Mouse (Mus musculus): Measurements from ENCODE around the gene Fmn2. TPM values are rescaled to one million over a fixed set of nuclear protein-coding genes. Genes with fewer than 3 reads are reported as not detected.
A peak's percentile ranks its signal among the peaks of the same experiment; 100 is the strongest.

Fmn2 gene
- polyA plus RNA-seq, 1 experiment from 2014 or later, result 5.6 TPM

DNA sequence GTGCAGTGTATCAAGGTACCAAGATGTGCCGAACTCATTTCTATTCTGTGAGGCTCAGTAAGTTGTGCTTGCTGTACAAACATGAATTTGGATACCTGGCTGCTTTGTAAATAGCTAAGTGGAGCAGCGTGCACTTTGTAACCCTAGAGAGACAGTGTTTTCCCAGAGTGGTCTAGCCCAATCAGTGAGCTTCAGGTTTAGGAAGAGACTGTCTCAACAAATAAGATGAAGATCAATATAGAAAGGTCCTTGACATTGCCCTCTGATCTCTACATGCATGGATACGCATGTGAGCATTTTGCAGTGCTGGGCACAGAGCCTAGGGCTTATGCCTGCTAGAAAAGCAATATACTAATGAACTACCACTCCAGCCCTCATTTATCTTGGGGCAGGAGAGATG is 67.0 kb downstream of the Fmn2 start:
- no peaks in the 10 kb centered on the region for H3K4me1 ChIP-seq
- no peaks in the 10 kb centered on the region for H3K27me3 ChIP-seq (ENCODE audit: low read depth, poor library complexity, severe bottlenecking)
- no peak overlapping the region for H3K4me3 ChIP-seq
- H3K27ac ChIP-seq (replicated peaks), result no peak overlapping the region
- no peak for DNase-seq (ENCODE audit: low spot score)
- no peaks in the 10 kb centered on the region for H3K9me3 ChIP-seq (replicated peaks)
- peaks cover 23% of the 10 kb centered on the region for H3K36me3 ChIP-seq
- WGBS, result 91% methylated on average over 3 of the region's 3 CpGs

DNA sequence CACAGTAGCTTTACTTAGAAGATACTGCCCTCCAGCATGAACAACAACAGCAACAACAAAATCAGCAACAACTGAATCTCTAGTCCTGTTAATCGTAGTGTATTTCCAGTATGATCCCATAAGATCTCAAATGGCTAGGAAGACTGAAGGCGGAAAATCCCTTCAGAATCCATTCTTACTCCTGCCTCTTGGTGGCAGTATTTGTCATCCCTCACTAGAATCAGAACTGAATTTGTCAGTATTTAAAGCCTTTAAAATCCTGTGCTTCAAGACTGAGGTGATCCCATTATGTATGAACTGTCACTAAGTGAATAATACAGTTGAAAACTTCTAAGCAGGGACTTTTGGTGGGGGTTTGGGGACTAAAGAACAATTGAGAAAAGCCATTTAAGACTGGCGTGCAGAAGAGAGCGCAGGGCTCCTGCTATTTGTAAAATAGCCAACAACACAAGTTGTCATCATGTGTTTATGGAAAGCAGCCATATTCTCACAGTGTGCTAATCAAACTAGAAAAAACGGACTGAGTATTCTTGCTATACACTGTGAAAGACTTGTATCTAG is 90.9 kb downstream of the Fmn2 start:
- Histone ChIP-seq H3K4me3 (no peak overlapping the region), H3K27ac (replicated peaks) (no peak overlapping the region), H3K4me1 (no peaks in the 10 kb centered on the region), H3K36me3 (peaks cover 18% of the 10 kb centered on the region), H3K9me3 (replicated peaks) (no peaks in the 10 kb centered on the region), H3K27me3 (ENCODE audit: low read depth, poor library complexity, severe bottlenecking) (no peaks in the 10 kb centered on the region)
- DNase-seq (ENCODE audit: low spot score), result no peak
- WGBS, result 80% methylated on average over 5 of the region's 5 CpGs

DNA sequence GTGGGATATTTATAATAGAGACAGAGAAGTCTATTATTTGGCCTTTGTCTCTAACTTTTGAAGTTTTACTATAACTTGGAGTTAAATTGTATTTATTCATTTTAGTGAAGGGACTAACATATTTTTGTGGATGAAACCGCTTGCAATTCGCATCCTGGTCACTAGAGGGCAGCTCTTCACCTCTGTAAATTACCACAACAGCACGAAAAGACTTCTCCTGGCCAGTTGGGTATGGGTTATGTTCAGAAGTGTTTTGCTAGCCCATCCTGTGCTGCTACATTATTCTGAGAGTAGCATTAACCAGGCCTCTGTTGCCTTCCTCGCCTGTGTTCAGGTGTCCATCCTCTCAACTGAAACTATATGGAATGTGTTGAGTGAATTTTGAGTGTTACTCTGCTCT is 93.4 kb downstream of the Fmn2 start:
- Histone ChIP-seq H3K36me3 (peaks cover 30% of the 10 kb centered on the region), H3K4me3 (no peak overlapping the region), H3K27me3 (ENCODE audit: low read depth, poor library complexity, severe bottlenecking) (no peaks in the 10 kb centered on the region), H3K9me3 (replicated peaks) (no peaks in the 10 kb centered on the region), H3K4me1 (no peaks in the 10 kb centered on the region), H3K27ac (replicated peaks) (no peak overlapping the region)
- WGBS, result 12% methylated on average over 4 of the region's 4 CpGs
- peak; percentile 26 for DNase-seq (ENCODE audit: low spot score)

DNA sequence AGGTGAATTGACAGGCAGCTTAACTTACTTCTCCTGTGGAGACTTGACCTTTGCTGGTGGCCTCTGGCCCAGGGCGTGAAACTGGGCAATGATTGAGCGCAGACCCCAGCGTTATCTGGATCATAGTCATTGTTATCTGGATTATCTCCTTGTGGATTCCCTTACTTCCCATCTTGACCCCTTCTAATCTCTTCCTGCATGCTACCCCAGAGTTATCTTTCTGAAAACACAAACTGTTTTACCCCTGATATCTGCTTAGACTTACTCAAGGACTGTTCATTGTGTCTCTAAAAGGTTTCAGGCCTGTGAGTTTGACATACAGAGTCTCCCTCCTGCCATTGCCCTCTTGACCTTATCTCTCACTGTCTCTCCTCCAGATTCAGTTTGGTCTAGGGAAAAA is 95.9 kb downstream of the Fmn2 start:
- Histone ChIP-seq H3K4me3 (no peak overlapping the region), H3K27me3 (ENCODE audit: low read depth, poor library complexity, severe bottlenecking) (no peaks in the 10 kb centered on the region), H3K27ac (replicated peaks) (no peak overlapping the region), H3K36me3 (peaks cover 32% of the 10 kb centered on the region), H3K9me3 (replicated peaks) (no peaks in the 10 kb centered on the region), H3K4me1 (0 out of 2 replicates have a peak, but pooled peaks cover 4% of the 10 kb centered on the region)
- 84% methylated on average over 3 of the region's 3 CpGs for WGBS
- no peak for DNase-seq (ENCODE audit: low spot score)

DNA sequence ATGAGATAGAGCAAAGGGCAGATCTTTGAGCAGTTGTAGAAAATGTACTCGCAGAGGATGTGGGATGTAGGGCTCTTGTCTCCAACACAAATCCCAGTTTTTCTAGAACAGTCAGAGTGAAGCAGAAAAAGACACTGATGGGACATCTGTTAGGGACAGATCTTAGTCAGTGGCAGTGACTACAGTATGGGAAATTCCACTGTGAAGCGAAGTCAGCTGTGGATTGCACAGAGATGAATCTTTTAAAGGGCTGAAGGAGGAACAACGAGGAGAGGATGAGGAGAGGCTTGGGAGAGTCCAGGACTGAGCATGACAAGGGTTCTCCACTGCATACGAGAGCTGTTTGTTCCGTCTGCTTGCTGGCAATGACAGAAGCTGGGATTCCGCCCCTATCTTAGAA is 96.6 kb downstream of the Fmn2 start:
- WGBS, result 87% methylated on average over 6 of the region's 6 CpGs
- Histone ChIP-seq H3K9me3 (replicated peaks) (no peaks in the 10 kb centered on the region), H3K4me1 (0 out of 2 replicates have a peak, but pooled peaks cover 4% of the 10 kb centered on the region), H3K27me3 (ENCODE audit: low read depth, poor library complexity, severe bottlenecking) (no peaks in the 10 kb centered on the region), H3K36me3 (peaks cover 32% of the 10 kb centered on the region), H3K4me3 (no peak overlapping the region), H3K27ac (replicated peaks) (no peak overlapping the region)
- DNase-seq (ENCODE audit: low spot score), result no peak

DNA sequence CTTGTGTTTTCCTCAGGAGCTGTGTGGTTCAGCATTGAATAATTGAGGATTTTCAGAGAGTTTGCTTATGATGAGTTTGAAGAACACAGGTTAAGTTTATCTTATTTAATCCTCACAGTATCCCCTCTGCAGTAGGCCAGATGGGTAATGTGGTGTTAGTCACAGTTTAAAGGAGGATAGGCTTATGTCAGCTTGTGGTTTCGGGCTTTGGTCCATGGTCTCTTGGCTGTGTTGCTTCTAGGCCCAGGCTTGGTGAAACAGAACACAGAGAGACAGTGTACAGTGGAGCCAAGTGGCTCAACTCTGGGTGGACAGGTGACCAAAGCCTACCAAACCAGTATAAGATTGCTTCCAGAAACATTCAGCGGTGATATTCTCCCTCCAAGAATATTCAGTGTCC is 98.4 kb downstream of the Fmn2 start:
- WGBS, result 95% methylated on average over 2 of the region's 2 CpGs
- H3K27me3 ChIP-seq (ENCODE audit: low read depth, poor library complexity, severe bottlenecking), result no peaks in the 10 kb centered on the region
- 0 out of 2 replicates have a peak, but pooled peaks cover 4% of the 10 kb centered on the region for H3K4me1 ChIP-seq
- H3K36me3 ChIP-seq, result peaks cover 32% of the 10 kb centered on the region
- H3K27ac ChIP-seq (replicated peaks), result no peak overlapping the region
- H3K4me3 ChIP-seq, result no peak overlapping the region
- no peaks in the 10 kb centered on the region for H3K9me3 ChIP-seq (replicated peaks)
- no peak for DNase-seq (ENCODE audit: low spot score)

DNA sequence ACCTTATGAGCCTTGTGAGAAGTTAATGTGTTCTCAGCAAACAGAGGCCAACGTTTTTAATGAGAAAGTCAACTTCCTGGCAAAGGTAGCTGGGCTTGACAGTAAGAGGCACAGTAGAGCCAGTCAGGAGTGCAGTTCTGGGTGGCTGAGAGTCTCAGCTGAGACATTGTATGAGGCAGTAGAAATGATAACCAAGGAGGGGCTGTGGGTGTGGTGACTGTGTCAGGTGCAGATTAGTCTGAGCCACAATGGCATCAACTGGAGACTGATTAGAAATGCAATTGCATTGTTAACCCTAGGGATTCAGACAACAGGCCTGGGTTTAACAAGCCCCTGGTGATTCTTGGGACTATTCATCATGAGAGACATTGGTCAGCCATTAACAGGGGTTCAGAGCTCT is 99.0 kb downstream of the Fmn2 start:
- no peak overlapping the region for H3K4me3 ChIP-seq
- 63% methylated on average over 1 of the region's 1 CpGs for WGBS
- H3K27ac ChIP-seq (replicated peaks), result no peak overlapping the region
- H3K9me3 ChIP-seq (replicated peaks), result no peaks in the 10 kb centered on the region
- H3K27me3 ChIP-seq (ENCODE audit: low read depth, poor library complexity, severe bottlenecking), result no peaks in the 10 kb centered on the region
- DNase-seq (ENCODE audit: low spot score), result no peak
- 0 out of 2 replicates have a peak, but pooled peaks cover 4% of the 10 kb centered on the region for H3K4me1 ChIP-seq
- H3K36me3 ChIP-seq, result peaks cover 32% of the 10 kb centered on the region

DNA sequence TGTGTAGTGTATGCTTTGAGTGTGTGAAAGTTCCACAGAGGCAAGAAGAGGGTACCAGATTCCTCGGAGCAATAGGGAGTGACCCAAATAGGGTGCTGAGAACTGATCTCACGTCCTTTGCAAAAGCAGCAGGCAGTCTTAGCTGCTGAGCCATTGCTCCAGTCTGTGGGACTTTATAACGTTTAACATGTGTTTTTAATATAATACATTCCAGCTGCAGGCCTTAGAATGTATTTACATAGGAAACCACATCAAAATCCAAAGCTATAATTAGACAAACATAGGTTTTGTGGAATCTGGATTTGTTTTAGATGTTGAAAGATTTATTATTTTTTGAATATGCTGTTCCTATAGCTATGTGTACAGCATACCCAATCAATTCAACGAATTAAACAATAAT is 115.7 kb downstream of the Fmn2 start:
- DNase-seq (ENCODE audit: low spot score), result no peak
- Histone ChIP-seq H3K36me3 (peaks cover 28% of the 10 kb centered on the region), H3K4me1 (no peaks in the 10 kb centered on the region), H3K27ac (replicated peaks) (no peak overlapping the region), H3K27me3 (ENCODE audit: low read depth, poor library complexity, severe bottlenecking) (no peaks in the 10 kb centered on the region), H3K4me3 (no peak overlapping the region), H3K9me3 (replicated peaks) (no peaks in the 10 kb centered on the region)
- 76% methylated on average over 4 of the region's 4 CpGs for WGBS

DNA sequence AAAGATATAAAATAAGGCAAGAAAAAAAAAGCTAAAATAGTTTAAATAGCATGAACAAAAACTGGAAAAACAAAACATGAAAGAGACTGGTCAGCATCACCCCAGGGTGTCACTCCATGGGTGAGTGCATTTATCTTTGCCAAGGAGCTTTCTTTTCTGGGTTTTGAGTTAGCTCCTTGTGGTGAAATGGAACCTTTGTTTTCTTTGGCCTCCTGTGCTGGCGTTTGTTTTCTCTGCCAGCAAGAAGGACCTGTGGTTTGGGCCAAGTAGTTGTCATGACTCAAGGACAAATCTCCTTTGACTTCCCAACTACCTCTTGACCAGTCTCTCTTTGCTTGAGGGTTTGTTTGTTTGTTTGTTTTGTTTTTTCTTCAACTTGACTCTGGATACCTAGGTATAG is 119.9 kb downstream of the Fmn2 start:
- no peaks in the 10 kb centered on the region for H3K9me3 ChIP-seq (replicated peaks)
- H3K27ac ChIP-seq (replicated peaks), result no peak overlapping the region
- 25% methylated on average over 1 of the region's 1 CpGs for WGBS
- no peak overlapping the region for H3K4me3 ChIP-seq
- peaks cover 13% of the 10 kb centered on the region for H3K36me3 ChIP-seq
- H3K27me3 ChIP-seq (ENCODE audit: low read depth, poor library complexity, severe bottlenecking), result no peaks in the 10 kb centered on the region
- DNase-seq (ENCODE audit: low spot score), result no peak
- no peaks in the 10 kb centered on the region for H3K4me1 ChIP-seq

DNA sequence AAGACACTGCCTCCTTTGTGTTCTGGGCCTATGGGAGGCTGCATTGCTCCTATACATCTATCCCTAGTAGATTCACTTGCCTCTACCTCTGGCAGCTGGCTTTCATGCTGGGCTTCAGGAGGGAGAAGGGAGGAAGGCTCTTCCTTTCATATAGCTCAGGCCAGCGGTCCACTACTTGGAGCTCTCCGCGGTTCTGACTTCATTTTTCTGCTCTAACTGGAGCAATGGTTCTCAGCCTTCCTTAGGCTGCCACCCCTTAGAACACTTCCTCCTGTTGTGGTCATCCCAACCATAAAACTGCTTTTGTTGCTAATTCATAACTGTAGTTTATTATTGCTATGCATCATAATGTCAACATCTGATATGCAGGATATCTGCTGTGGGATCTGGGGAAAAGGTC is 121.4 kb downstream of the Fmn2 start:
- H3K4me3 ChIP-seq, result no peak overlapping the region
- no peaks in the 10 kb centered on the region for H3K4me1 ChIP-seq
- H3K9me3 ChIP-seq (replicated peaks), result no peaks in the 10 kb centered on the region
- H3K36me3 ChIP-seq, result peaks cover 28% of the 10 kb centered on the region
- no peak for DNase-seq (ENCODE audit: low spot score)
- no peaks in the 10 kb centered on the region for H3K27me3 ChIP-seq (ENCODE audit: low read depth, poor library complexity, severe bottlenecking)
- 44% methylated on average over 3 of the region's 3 CpGs for WGBS
- no peak overlapping the region for H3K27ac ChIP-seq (replicated peaks)

DNA sequence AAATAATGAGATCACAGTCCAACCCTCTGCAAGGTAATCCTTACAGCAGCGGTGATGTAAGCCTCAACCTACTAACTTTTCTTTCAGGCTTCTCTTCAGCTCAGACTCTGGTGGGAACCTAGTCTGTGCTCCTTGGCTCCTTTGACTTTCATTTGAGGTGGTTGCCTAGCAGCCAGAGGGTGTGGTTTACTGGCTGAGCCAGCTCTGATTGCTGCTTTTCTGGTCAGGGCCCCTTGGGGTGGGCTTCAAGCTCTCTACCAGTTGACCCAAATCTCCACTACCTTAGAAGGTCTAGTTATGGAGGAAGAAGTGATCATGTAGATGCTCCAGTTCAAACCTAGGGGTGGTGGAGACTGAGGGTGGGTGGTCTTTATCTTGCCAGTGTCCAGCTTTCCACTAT is 128.4 kb downstream of the Fmn2 start:
- Histone ChIP-seq H3K4me1 (peaks cover 8% of the 10 kb centered on the region; the same call in 1 of the 2 replicates), H3K36me3 (peaks cover 37% of the 10 kb centered on the region), H3K9me3 (replicated peaks) (no peaks in the 10 kb centered on the region), H3K4me3 (no peak overlapping the region), H3K27ac (replicated peaks) (no peak overlapping the region), H3K27me3 (ENCODE audit: low read depth, poor library complexity, severe bottlenecking) (no peaks in the 10 kb centered on the region)
- 55% methylated on average over 1 of the region's 1 CpGs for WGBS
- no peak for DNase-seq (ENCODE audit: low spot score)

DNA sequence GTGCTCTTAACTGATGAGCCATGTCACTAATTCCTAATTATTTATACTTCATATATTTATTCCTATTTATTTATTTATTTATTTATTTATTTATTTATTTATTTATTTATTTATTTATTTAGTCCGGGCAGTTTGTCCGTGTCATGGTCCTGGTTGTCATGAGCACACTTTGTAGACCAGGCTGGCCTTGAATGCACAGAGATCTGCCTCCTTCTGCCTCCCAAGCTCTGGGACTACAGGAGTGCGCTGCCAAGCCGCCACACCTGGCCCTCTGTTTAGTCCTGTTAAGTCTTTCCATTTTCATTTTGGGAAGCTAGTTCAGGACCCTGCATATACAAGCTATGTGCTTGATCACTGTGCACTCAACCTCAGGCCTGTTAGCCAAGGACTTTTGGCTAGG is 134.7 kb downstream of the Fmn2 start:
- Histone ChIP-seq H3K27ac (replicated peaks) (no peak overlapping the region), H3K9me3 (replicated peaks) (no peaks in the 10 kb centered on the region), H3K27me3 (ENCODE audit: low read depth, poor library complexity, severe bottlenecking) (no peaks in the 10 kb centered on the region), H3K36me3 (peaks cover 14% of the 10 kb centered on the region), H3K4me3 (no peak overlapping the region), H3K4me1 (no peaks in the 10 kb centered on the region)
- DNase-seq (ENCODE audit: low spot score), result no peak
- 97% methylated on average over 4 of the region's 4 CpGs for WGBS

DNA sequence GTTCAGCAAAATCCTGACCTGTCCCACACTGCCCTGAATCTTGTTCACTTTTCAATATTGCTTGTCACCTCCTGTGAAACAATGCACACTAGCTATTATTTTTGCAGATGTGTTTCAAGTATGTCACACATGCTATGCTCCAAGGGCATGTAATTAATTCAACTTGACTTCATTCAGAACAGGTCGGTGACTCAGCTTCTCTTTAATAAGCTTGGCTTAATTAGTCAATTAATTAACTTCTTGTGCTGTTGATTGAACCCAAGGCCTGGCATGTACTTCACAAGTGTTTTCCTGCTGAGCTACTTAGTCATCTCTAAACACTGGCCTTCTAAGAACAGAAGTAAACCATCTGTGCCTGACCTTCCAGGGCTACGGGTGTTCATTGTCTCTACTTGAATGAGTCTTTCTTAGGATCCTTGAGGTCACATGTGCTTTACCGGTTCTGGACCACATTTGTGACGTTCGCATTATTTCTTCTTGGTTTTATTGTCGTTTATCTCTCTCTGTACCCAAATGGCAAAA is 136.0 kb downstream of the Fmn2 start:
- H3K36me3 ChIP-seq, result peaks cover 2% of the 10 kb centered on the region; the same call in 1 of the 2 replicates
- H3K27ac ChIP-seq (replicated peaks), result no peak overlapping the region
- H3K9me3 ChIP-seq (replicated peaks), result no peaks in the 10 kb centered on the region
- no peak overlapping the region for H3K4me3 ChIP-seq
- WGBS, result 77% methylated on average over 6 of the region's 6 CpGs
- DNase-seq (ENCODE audit: low spot score), result no peak
- no peaks in the 10 kb centered on the region for H3K27me3 ChIP-seq (ENCODE audit: low read depth, poor library complexity, severe bottlenecking)
- H3K4me1 ChIP-seq, result no peaks in the 10 kb centered on the region

DNA sequence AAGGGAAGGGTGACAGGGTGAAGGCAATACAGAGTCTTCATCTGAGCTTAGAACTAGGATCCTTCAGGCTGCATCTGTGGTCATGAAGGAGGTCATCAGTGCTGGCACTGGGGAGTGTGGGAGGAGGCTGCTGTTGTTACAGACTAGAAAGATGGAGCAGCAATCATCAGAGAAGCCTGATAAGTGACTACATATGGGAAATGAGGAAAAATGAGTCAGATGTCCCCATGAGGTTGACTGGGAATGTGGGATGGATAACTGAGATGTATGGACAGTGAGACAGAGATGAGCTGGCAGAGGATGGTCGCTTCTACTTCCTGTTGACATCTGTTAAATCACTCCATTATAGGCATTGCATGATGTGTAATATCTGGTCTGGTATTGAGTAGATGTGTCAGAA is 139.3 kb downstream of the Fmn2 start:
- H3K27me3 ChIP-seq (ENCODE audit: low read depth, poor library complexity, severe bottlenecking), result no peaks in the 10 kb centered on the region
- H3K4me1 ChIP-seq, result no peaks in the 10 kb centered on the region
- no peaks in the 10 kb centered on the region for H3K36me3 ChIP-seq
- no peak overlapping the region for H3K4me3 ChIP-seq
- 86% methylated on average over 1 of the region's 1 CpGs for WGBS
- DNase-seq (ENCODE audit: low spot score), result no peak
- H3K27ac ChIP-seq (replicated peaks), result no peak overlapping the region
- no peaks in the 10 kb centered on the region for H3K9me3 ChIP-seq (replicated peaks)
